ENCODE assay signal across 18 mouse cellular contexts in the genomic region with DNA sequence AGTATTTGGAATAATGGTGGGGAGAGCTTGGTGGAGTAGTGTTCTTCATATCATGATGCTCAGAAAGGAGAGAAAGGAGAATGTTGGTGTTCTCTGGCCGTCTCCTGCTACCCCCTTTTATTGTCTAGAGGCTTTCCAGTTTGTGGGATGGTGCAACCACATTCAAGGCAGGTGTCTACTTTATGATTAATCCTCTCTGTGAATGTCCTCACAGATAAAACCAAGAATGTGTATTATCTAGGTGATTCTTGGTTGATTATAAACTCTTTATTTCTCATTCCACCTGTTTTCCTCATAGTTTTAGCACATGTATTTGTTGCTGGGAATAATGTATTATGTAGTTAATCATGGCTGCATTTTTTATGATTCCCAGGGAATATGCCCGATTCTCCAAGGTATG.
DNase-seq lines count a peak whose midpoint lies in the region; TF ChIP-seq lines count a peak whose summit lies in the region.
"Had no signal": no experiment of that assay in that cellular context is flagged by ENCODE, and none has a peak within 500 bp of the region (broad histone marks: within the 10 kb centered on the region; RNA-seq: fewer than 3 reads in every experiment).

No protein-coding gene starts in this region.

- intact Hi-C loops in heart, postnatal 14 days (cut with DNase I), result no loop called here

- no peak overlapping the region for H3K27ac ChIP-seq in MEL (ENCODE audit: control insufficient read depth, low read depth, low read length)

- TF ChIP-seq RAD21 in MEL (IDR thresholded peaks at IDR 0.05; ENCODE audit: low read depth, low read length), result no peak

- peak; percentile 5 for DNase-seq in heart, adult 11 months
- no peak for DNase-seq in heart, postnatal 14 days
- no peak for DNase-seq in MEL (ENCODE audit: low read depth, low spot score)
- DNase-seq in adrenal gland, postnatal 25 days, result no peak
- DNase-seq: adrenal gland, adult 2 months; adrenal gland, adult 8-10 months; adrenal gland, postnatal 10 days; adrenal gland, postnatal 14 days; adrenal gland, postnatal 36 days; B cell, adult 2 months; cerebellum, adult 11 months; cerebellum, adult 11-12 months; cerebellum, adult 18-20 months; cerebellum, adult 2 months; cerebellum, adult 8-10 months had no signal

- peaks cover 0 to 63% of the 10 kb centered on the region in 2 experiments; a peak in 2 of 4 replicates for H3K36me3 ChIP-seq in MEL (ENCODE audit: control insufficient read depth in 1 of 2, insufficient read depth in 2 of 2, low read length in 2 of 2)
- H3K36me3 ChIP-seq: G1E had no signal

- H3K9ac ChIP-seq in MEL (ENCODE audit: control insufficient read depth, low read depth, low read length, poor library complexity, severe bottlenecking), result no peak overlapping the region

- peak; percentile 31 to 66; a peak in 3 of 4 replicates for TF ChIP-seq EP300 in MEL (IDR thresholded peaks at IDR 0.05; ENCODE audit: low read depth in 1 of 2, low read length in 2 of 2)

- no peak for TF ChIP-seq POLR2A in MEL (IDR thresholded peaks at IDR 0.05; ENCODE audit: control insufficient read depth in 1 of 2, insufficient read depth in 1 of 2, low read depth in 1 of 2, low read length in 2 of 2, poor library complexity in 1 of 2)

- H3K27me3 ChIP-seq in MEL (ENCODE audit: control insufficient read depth in 1 of 2, insufficient read depth in 2 of 2, low read length in 2 of 2), result no peaks in the 10 kb centered on the region
- H3K27me3 ChIP-seq: CH12.LX, Patski had no signal

- TF ChIP-seq CTCF in MEL (IDR thresholded peaks at IDR 0.05 in 2 of 3, conservative IDR thresholded peaks at IDR 0.05 in 1 of 3; ENCODE audit: control insufficient read depth in 1 of 3, insufficient read depth in 1 of 3, low read depth in 2 of 3, low read length in 3 of 3, poor library complexity in 1 of 3, severe bottlenecking in 1 of 3), result no peak

- no peak overlapping the region for H3K4me3 ChIP-seq in MEL (ENCODE audit: control insufficient read depth in 1 of 2, insufficient read depth in 1 of 2, low read depth in 2 of 2, low read length in 2 of 2)

- H3K79me2 ChIP-seq in MEL (ENCODE audit: control insufficient read depth, insufficient read depth, low read length, poor library complexity), result no peaks in the 10 kb centered on the region

- H3K9me3 ChIP-seq in MEL (replicated peaks; ENCODE audit: insufficient read depth, low read length), result no peaks in the 10 kb centered on the region
- H3K9me3 ChIP-seq: G1E had no signal

- peaks cover 50 to 56% of the 10 kb centered on the region in 2 experiments for H3K4me1 ChIP-seq in MEL (ENCODE audit: control insufficient read depth in 1 of 2, insufficient read depth in 2 of 2, low read length in 2 of 2)

TF ChIP-seq in MEL, 35 proteins besides CTCF, POLR2A, EP300 and RAD21:
- TF ChIP-seq TAL1 (IDR thresholded peaks at IDR 0.05; ENCODE audit: low read length) (peak; percentile 36; the same call in 1 of the 2 replicates), GATA1 (IDR thresholded peaks at IDR 0.05; ENCODE audit: low read depth, low read length) (peak; percentile 48; the same call in 1 of the 2 replicates), JUND (IDR thresholded peaks at IDR 0.05; ENCODE audit: low read depth, low read length) (no peak), ETS1 (IDR thresholded peaks at IDR 0.05; ENCODE audit: low read depth, low read length) (peak; percentile 28; the same call in 1 of the 2 replicates), USF2 (IDR thresholded peaks at IDR 0.05; ENCODE audit: borderline replicate concordance in 1 of 2, insufficient read depth in 1 of 2, low read depth in 1 of 2, low read length in 2 of 2) (no peak), TCF12 (IDR thresholded peaks at IDR 0.05; ENCODE audit: low read depth, low read length) (peak; percentile 86; the same call in 1 of the 2 replicates)
TF ChIP-seq in MEL: peak in this region for 4.
